Mouse (Mus musculus): ENCODE measurements around the gene Gda.

Gda gene

DNA sequence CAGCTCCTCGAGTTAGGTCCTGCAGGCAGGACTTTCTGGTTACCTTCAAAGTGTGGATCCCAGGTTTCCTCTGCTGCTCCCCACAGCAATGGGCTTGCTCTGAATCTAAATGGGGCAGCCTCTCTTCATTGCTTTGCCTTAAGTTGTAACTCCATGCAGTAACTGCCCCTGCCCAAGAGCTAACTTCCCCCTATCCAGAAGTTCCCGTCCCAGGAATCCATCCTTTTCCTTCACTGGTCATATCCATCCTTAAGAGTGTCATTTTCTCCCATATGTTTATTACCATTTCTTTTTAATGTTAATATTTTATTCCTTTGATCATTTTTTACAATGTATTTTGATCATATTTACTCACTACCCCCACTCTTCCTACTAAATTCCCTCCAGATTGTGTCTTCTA, at the start of gene Gda:
TSS of gene Gda (minus strand) at position 101 of the 400 bp plus-strand sequence.
- no peak for DNase-seq (ENCODE audit: low spot score)

DNA sequence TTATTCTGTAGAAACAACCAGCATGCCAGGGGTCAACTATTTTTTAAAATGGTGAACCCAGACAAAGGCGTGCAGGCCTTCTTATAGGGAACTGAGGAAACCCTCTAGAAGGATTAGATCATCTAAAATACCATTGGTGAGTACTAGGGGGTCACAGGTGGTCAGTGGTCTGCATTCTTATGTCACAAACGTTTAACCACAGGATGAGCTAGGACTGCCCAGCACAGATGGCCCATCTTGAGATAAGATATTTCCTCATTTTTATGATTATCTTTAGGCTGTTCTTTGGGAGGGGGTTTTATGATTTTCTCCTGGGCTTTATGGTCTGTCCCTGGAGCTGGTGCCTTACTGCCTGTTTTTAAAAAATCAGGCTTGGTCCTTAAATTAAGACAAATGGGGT, 47.0 kb upstream of the Gda start:
- DNase-seq (ENCODE audit: low spot score), result no peak

DNA sequence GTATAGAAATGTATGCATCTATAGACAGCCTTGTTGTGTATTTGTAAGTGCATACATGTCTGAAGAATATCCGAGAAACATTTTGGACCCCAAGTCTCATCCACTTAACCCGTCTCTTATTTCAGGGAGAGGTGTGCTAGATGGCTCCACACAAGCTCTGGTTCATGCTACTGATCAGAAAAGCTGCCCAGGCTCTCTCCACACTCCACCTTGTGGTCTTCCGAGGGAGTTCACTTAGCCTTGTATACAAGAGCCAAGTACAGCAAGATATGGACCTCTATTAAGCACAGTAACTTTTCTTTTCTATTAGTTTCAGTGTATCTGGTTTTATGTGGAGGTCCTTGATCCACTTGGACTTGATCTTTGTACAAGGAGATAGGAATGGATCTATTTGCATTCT, 36.9 kb upstream of the Gda start:
- no peak for DNase-seq (ENCODE audit: low spot score)

DNA sequence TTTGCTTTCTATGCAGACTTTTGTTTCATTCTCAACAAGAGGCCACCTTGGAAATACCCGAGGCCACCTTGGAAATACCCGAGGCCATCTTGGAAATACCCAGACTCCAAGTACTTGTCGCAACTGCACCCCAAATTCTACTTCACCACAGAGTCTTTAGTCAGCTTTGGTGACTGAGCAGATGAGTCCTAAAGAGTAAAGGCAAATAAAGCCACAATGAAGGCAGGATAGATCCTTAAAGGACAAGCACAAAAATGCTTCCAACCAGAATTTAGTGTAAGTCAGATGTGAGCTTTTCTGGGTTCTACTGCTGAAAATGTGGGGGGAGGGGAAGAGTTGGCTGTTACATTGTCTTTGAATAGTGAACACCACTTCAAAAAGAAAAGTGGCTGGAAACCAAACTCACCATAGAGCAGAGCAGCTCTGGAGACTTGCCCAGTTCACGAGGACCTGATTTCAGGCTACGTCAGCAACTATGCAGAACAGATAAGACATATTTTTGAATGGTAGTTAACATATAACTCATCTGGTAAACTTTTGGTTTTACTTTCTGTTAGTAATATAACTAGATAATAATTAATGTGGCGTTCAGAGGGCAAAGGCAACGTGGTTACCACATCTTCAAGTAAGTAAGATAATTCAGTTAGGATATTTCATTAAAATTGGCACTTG, 34.5 kb upstream of the Gda start:
- DNase-seq (ENCODE audit: low spot score), result no peak

- DNase-seq (ENCODE audit: low spot score), result no peak
These were observed 33.9 kb upstream of the Gda start for GRCm38 (mm10) chr19:21507133-21507532.

- DNase-seq (ENCODE audit: low spot score), result peak; percentile 42
These were observed 31.5 kb upstream of the Gda start for GRCm38 (mm10) chr19:21504716-21505115.

- DNase-seq (ENCODE audit: low spot score), result no peak
These were observed 26.2 kb upstream of the Gda start for GRCm38 (mm10) chr19:21499394-21499983.

DNA sequence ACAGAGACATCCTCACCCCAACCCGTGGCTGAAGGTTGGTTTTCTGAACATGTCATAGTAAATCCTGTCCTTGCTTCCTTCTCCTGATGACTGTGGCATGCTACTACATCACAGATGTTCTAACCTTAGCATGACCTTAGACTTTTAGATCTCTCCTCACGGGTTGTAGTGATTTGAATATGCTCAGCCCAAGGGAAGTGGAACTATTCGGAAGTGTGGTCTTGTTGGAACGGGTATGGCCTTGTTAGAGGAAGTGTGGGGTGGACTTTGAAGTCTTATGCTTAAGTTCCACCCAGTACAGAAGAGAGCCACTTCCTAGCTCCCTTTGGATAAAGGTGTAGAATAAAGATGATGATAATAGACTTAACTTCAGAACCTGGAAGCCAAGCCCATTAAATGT, 22.6 kb upstream of the Gda start:
- DNase-seq (ENCODE audit: low spot score), result no peak

GRCm38 (mm10) chr19:21493807-21494521, 20.7 kb upstream of the Gda start:
- no peak for DNase-seq (ENCODE audit: low spot score)

GRCm38 (mm10) chr19:21491391-21491790, 18.1 kb upstream of the Gda start:
- DNase-seq (ENCODE audit: low spot score), result no peak

- DNase-seq (ENCODE audit: low spot score), result no peak
These were observed 14.1 kb upstream of the Gda start for GRCm38 (mm10) chr19:21487124-21487944.

DNA sequence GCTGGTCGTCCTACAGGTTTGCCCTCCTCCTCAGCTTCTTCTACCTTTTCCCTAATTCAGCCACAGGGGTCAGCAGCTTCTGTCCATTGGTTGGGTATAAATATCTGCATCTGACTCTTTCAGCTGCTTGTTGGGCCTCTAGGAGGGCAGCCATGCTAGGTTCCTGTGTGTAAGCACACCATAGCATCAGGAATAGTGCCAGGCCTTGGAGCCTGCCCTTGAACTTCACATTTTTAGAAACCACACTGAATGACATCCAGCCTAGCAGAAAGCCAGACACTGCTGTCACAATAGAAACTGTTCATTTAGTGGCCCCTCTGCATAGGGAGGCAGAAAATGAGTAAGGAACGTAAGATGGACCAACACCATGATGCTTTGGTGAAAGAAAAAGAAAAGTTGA, 8.9 kb upstream of the Gda start:
- DNase-seq (ENCODE audit: low spot score), result no peak

DNA sequence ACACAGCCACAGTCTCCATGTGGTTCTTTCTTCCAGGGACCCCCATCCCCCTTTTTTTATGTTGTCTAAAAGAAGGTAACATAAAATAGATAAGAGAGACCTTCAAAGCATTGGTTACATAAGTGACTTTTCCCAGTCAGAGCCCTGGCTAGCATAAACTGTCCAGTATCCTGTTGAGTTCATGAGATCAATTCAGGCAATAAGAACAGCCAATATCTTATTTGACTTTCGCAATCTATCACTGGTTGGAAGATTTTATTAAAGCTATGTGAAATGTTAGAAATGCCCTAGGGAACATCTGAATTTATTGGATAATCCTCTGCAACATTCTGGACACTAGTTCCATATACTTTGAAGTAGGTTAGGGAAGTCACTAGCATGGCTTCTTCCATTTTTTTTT, 7.8 kb upstream of the Gda start:
- no peak for DNase-seq (ENCODE audit: low spot score)

DNA sequence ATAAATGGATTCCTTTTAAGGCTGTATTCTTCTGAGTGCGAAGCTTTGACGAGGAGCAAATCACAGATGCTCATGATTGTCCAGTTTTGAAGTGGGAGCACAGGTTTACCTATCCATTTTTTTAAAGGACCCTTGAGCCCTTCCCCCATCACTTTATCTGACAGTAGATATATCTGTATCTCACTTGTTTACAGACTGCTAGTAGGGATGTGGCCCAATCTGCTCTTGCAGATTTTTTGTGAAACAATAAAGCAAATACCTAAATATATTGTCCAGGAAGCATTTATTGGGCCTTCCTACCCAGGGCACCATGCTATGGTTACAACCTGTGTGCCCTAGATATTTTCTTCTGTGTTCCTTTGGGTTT, 6.8 kb upstream of the Gda start:
- DNase-seq (ENCODE audit: low spot score), result no peak

GRCm38 (mm10) chr19:21479183-21480052, 6.2 kb upstream of the Gda start:
- no peak for DNase-seq (ENCODE audit: low spot score)

DNA sequence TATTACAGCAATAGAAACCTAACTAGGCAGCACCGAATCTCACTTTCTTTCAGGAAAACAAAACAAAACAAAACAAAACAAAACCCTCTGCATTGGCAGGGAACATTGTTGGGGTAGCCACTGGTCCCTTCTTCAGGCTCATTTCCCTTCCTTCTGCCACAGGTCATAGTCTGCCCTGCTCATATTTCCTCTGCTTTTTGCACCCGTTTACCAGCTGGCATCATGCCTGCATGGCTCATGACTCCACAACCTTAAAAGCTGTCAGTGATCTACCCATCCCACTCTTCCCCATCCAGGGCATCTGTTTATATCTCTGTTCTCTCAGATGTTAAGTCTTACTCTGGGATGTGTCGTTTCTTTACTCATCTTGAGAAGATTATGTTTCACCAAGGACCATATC, 5.3 kb upstream of the Gda start:
- DNase-seq (ENCODE audit: low spot score), result no peak

DNA sequence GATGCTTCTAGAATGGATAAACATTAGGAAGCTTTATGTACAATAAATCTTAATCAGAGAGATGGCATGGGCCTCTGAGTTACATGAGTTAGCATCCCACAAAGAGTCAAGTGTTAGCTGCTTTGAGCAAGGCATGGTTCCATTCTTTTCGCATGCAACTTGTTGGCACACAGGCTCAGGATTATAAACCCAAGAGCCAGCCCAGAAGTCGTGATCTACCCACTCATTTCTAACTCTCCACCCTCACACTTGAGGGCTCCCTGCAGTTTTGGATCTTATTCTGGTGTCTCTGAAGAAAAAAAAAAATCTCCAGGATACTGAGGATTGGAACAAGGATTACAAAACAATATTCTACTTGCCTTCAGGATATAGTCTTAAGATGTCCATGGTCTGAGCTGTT, 4.5 kb upstream of the Gda start:
- DNase-seq (ENCODE audit: low spot score), result no peak

- DNase-seq (ENCODE audit: low spot score), result no peak
These were observed 3.5 kb upstream of the Gda start for GRCm38 (mm10) chr19:21476782-21477181.

GRCm38 (mm10) chr19:21472121-21472780, 994 bp downstream of the Gda start:
- peak; percentile 32 for DNase-seq (ENCODE audit: low spot score)

DNA sequence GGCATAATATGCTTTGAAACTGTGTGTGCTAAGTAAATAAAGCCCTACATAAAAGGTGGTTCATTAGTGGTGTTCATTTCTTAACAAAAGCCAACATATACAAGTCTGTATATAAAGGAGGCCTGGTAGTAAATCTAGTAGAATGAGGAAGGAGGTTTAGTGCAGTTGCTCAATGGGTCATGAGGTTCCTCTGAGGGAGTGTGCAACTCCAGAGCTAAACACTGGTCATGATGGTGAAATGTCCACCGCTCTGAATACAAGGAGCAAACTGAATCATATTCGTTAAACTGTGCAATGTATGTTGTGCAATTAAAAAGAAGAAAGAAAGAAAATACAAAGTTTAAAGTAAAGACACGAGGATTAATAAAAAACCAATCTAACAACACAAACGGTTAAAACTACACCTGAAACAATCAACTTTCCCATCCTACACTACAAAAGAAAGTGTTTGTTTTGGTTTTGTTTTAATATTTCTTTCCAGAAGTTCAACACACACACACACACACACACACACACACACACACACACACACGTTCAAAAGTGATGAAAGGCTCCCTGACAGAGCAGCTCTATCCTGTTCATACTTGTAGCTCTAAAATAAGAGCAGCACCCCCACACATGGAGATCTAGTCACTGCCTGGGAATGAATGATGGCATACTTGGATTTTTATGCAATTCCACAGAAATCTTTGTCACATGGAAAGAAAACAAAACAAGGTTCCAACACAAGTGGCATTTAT, 11.9 kb downstream of the Gda start:
- no peak for DNase-seq (ENCODE audit: low spot score)
